Mouse (Mus musculus) kidney, adult 2 months (tissue): ENCODE results near the gene Gm128.

ENCODE experiments used
- CTCF ChIP-seq: fragments of 200-500 bp; conservative IDR thresholded peaks from 2 replicates; pipeline ENCODE4 v1.5.1; 2011; ENCODE audit warnings: low read depth, mild to moderate bottlenecking, control low read depth, low read length, moderate library complexity, mixed read lengths; ENCODE audit not compliant: insufficient read depth, insufficient read length
- POLR2A ChIP-seq: fragments of 200-500 bp; IDR thresholded peaks from one replicate; pipeline ENCODE4 v1.6.1; 2011; ENCODE audit warnings: low read depth, low read length, control low read depth

GRCm38 (mm10) chr3:95276428-95276934, 35.1 kb upstream of the Gm128 start:
- no peak for TF ChIP-seq POLR2A
- no peak for TF ChIP-seq CTCF
